Comparison of ENCODE assay signal across 7 mouse cellular contexts in genomic region chr11:77624002-77624401, GRCm38 (mm10). TPM values are rescaled to one million over a fixed set of nuclear protein-coding genes. Genes with fewer than 3 reads are reported as not detected.
DNase-seq lines count a peak whose midpoint lies in the region; ATAC-seq and TF ChIP-seq lines count a peak whose summit lies in the region.

No protein-coding gene starts in this region.

- no peaks in the 10 kb centered on the region for H3K27me3 ChIP-seq in lung, embryonic 15.5 days
- H3K27me3 ChIP-seq in forebrain, embryonic 13.5 days: no peaks in the 10 kb centered on the region
- peaks cover 17% of the 10 kb centered on the region for H3K27me3 ChIP-seq in limb, embryonic 13.5 days

- peaks cover 15% of the 10 kb centered on the region for H3K4me1 ChIP-seq in lung, embryonic 15.5 days
- peaks cover 33% of the 10 kb centered on the region for H3K4me1 ChIP-seq in forebrain, embryonic 13.5 days
- peaks cover 19% of the 10 kb centered on the region for H3K4me1 ChIP-seq in limb, embryonic 13.5 days
- H3K4me1 ChIP-seq in olfactory bulb, adult 2 months (ENCODE audit: control insufficient read depth, insufficient read depth, low read length): peaks cover 3% of the 10 kb centered on the region; the same call in 1 of the 2 replicates

- WGBS in lung, embryonic 15.5 days: 28% methylated on average over 5 of the region's 5 CpGs
- WGBS in forebrain, embryonic 13.5 days: 19% methylated on average over 5 of the region's 5 CpGs
- 31% methylated on average over 5 of the region's 5 CpGs for WGBS in limb, embryonic 13.5 days
- WGBS in olfactory bulb, adult 2 months: 17% methylated on average over 5 of the region's 5 CpGs

- no peaks in the 10 kb centered on the region for H3K36me3 ChIP-seq in lung, embryonic 15.5 days
- no peaks in the 10 kb centered on the region for H3K36me3 ChIP-seq in forebrain, embryonic 13.5 days (ENCODE audit: poor library complexity, severe bottlenecking)
- no peaks in the 10 kb centered on the region for H3K36me3 ChIP-seq in limb, embryonic 13.5 days

- H3K9me3 ChIP-seq in lung, embryonic 15.5 days: no peaks in the 10 kb centered on the region
- no peaks in the 10 kb centered on the region for H3K9me3 ChIP-seq in forebrain, embryonic 13.5 days (replicated peaks)
- no peaks in the 10 kb centered on the region for H3K9me3 ChIP-seq in limb, embryonic 13.5 days

- no peak overlapping the region for H3K9ac ChIP-seq in lung, embryonic 15.5 days
- no peak overlapping the region for H3K9ac ChIP-seq in forebrain, embryonic 13.5 days
- H3K9ac ChIP-seq in limb, embryonic 13.5 days: peak overlapping the region; percentile 55

- ATAC-seq in lung, embryonic 15.5 days (ENCODE audit: borderline replicate concordance, extremely low read depth, low FRiP score, low TSS enrichment): no peak
- no peak for ATAC-seq in forebrain, embryonic 13.5 days
- ATAC-seq in limb, embryonic 13.5 days (ENCODE audit: low FRiP score, low read depth): no peak

- H3K4me3 ChIP-seq in lung, embryonic 15.5 days: peak overlapping the region; percentile 26; the same call in 1 of the 2 replicates
- peak overlapping the region; percentile 42 for H3K4me3 ChIP-seq in forebrain, embryonic 13.5 days
- peak overlapping the region; percentile 38 for H3K4me3 ChIP-seq in limb, embryonic 13.5 days
- H3K4me3 ChIP-seq in olfactory bulb, adult 2 months (ENCODE audit: insufficient read depth, low read depth, low read length): no peak overlapping the region

- peak overlapping the region; percentile 66 for H3K4me2 ChIP-seq in lung, embryonic 15.5 days
- H3K4me2 ChIP-seq in forebrain, embryonic 13.5 days: peak overlapping the region; percentile 71
- peak overlapping the region; percentile 78 for H3K4me2 ChIP-seq in limb, embryonic 13.5 days (replicated peaks)

- TF ChIP-seq CTCF in olfactory bulb, adult 2 months (IDR thresholded peaks at IDR 0.05; ENCODE audit: insufficient read depth, low read depth, low read length): no peak

- no peak for TF ChIP-seq POLR2A in olfactory bulb, adult 2 months (IDR thresholded peaks at IDR 0.05; ENCODE audit: insufficient read depth, low read depth, low read length)

- H3K27ac ChIP-seq in lung, embryonic 15.5 days: no peak overlapping the region
- H3K27ac ChIP-seq in forebrain, embryonic 13.5 days: peak overlapping the region; percentile 77
- H3K27ac ChIP-seq in limb, embryonic 13.5 days: no peak overlapping the region
- H3K27ac ChIP-seq in olfactory bulb, adult 2 months (ENCODE audit: insufficient read depth, low read depth, low read length): peak overlapping the region; percentile 40; the same call in 1 of the 2 replicates

- no peak for DNase-seq in lung, adult 18-20 months
- DNase-seq in frontal cortex, adult 2 months (ENCODE audit: extremely low spot score in 1 of 2, low spot score in 1 of 2): no peak
- DNase-seq in right cerebral cortex, postnatal 10 days (ENCODE audit: low spot score in 2 of 2): no peak

RNA-seq across cellular contexts. Expression of gene Taok1, which starts 16.4 kb away (rescaled TPM):
- polyA plus RNA-seq in lung, embryonic 15.5 days (2015; fragmentation: Nextera tagmentation; extraction: Ambion mirVana): 14.0 and 14.9 TPM in 2 replicates
- polyA plus RNA-seq in forebrain, embryonic 13.5 days (2015; fragmentation: Nextera tagmentation; extraction: Ambion mirVana): 25.8 and 28.5 TPM in 2 replicates
- polyA plus RNA-seq in limb, embryonic 13.5 days (2015; fragmentation: Nextera tagmentation; extraction: Ambion mirVana): 14.5 and 14.6 TPM in 2 replicates
- polyA plus RNA-seq in olfactory bulb, adult 2 months (2012; ENCODE audit: insufficient read depth, insufficient read length, low replicate concordance, missing spikeins): 34.1 and 50.5 TPM in 2 replicates
- 30.8 and 32.5 TPM in 2 replicates for polyA plus RNA-seq in frontal cortex, adult 2 months (2012; rRNA removed)

Comparison
In these comparisons a context has a peak if more than half of its experiments do, and no peak if none do; other contexts are left out.
1. H3K27ac ChIP-seq: peak in forebrain, embryonic 13.5 days (single experiment) and olfactory bulb, adult 2 months (single experiment); none in lung, embryonic 15.5 days (single experiment) and limb, embryonic 13.5 days (single experiment).
2. Peak in every context shown above with its lines, with median percentiles within 50 percentile points of each other: H3K4me2 ChIP-seq.